Mouse (Mus musculus) embryonic facial prominence, embryonic 12.5 days (tissue): ENCODE results near the gene Ifi47. TPM values are rescaled to one million over a fixed set of nuclear protein-coding genes. Genes with fewer than 3 reads are reported as not detected.
A peak's percentile ranks its signal among the peaks of the same experiment; 100 is the strongest.

Source experiments
- ATAC-seq: fragments of 200-750 bp; cut with Nextera tagmentation; 2 replicates; pipeline ENCODE4 v1.8.0; 2017; ENCODE audit not compliant: insufficient number of reproducible peaks, insufficient read depth, low FRiP score, low TSS enrichment
- H3K27ac ChIP-seq: fragments of 300-500 bp; sonication (generic); 2 replicates; pipeline ENCODE4 v1.5.1; 2016; ENCODE audit warnings: mild to moderate bottlenecking
- H3K27me3 ChIP-seq: fragments of 300-500 bp; sonication (generic); 2 replicates; pipeline ENCODE4 v1.6.1; 2016; ENCODE audit warnings: mild to moderate bottlenecking, moderate library complexity
- H3K36me3 ChIP-seq: fragments of 300-500 bp; sonication (generic); 2 replicates; pipeline ENCODE4 v1.6.1; 2016; ENCODE audit warnings: mild to moderate bottlenecking
- H3K4me1 ChIP-seq: fragments of 300-500 bp; sonication (generic); 2 replicates; pipeline ENCODE4 v1.6.1; 2016
- H3K4me2 ChIP-seq: fragments of 300-500 bp; sonication (generic); replicated peaks from 2 replicates; pipeline ENCODE4 v1.6.1; 2016; ENCODE audit warnings: mild to moderate bottlenecking, moderate library complexity
- H3K4me3 ChIP-seq: fragments of 300-500 bp; sonication (generic); 2 replicates; pipeline ENCODE4 v1.5.1; 2016; ENCODE audit warnings: mild to moderate bottlenecking
- H3K9ac ChIP-seq: fragments of 300-500 bp; sonication (generic); 2 replicates; pipeline ENCODE4 v1.6.1; 2016; ENCODE audit warnings: mild to moderate bottlenecking, moderate library complexity
- H3K9me3 ChIP-seq: fragments of 300-500 bp; sonication (generic); 2 replicates; pipeline ENCODE4 v1.6.1; 2016; ENCODE audit warnings: mild to moderate bottlenecking, moderate library complexity
- WGBS: fragments of 180-500 bp; shearing (Covaris S2); methylation state at CpG from one replicate; pipeline ENCODE4 v1.1.7; 2016; 5-methylcytosine and 5-hydroxymethylcytosine counted together
- polyA plus RNA-seq: library from polyadenylated mRNA; unstranded; fragments of >200 nt; fragmentation: Nextera tagmentation; extraction: Ambion mirVana; gene quantifications from 2 replicates; pipeline ENCODE4 v1.2.1, GENCODE M21; 2016

The Ifi47 gene
- polyA plus RNA-seq, 1 experiment from 2014 or later = 1.2 TPM

DNA sequence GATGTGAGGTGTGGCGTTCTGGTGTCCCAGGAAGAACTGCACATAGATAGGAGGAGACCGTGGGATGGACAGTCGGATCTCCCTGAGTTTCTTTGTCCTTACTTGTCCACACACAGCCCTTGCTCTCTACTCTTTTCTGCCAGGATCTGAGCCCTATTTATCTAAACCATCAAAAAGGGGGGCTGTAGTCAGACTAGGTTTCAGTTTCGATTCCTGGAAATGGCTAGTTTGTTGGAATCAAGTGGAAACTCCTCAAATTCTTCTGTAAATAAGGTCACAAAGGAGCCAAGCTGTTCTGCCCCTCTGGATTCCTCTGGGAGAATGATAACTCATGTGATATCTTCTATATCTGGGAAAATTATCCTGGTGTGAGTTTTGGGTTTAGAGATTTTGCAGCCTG lies 5.0 kb downstream of the Ifi47 start:
- Histone ChIP-seq H3K9me3 (no peaks in the 10 kb centered on the region), H3K27ac (no peak overlapping the region), H3K27me3 (no peaks in the 10 kb centered on the region), H3K4me3 (no peak overlapping the region), H3K4me1 (no peaks in the 10 kb centered on the region), H3K4me2 (no peak overlapping the region), H3K36me3 (no peaks in the 10 kb centered on the region), H3K9ac (no peak overlapping the region)
- 70% methylated on average over 4 of the region's 4 CpGs for WGBS
- no peak for ATAC-seq

DNA sequence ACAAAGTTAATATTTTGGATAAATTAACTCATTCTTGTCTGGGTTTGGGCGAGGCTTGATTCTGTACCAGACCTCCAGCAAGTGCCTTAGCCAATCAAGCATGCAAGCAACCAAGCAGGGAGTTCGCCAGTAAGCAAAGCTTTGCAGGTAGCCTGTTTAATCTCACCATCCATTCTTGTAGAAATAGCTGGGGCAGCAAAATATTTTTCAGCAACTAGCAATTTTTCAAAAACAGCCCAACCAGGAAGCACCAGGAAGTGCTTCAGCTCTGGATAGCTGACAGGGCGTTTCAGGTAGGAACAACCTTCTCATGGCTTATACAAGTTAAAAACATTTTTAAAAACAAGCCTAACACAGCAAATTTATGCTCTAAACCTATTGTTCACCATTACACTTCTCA lies 5.5 kb downstream of the Ifi47 start:
- Histone ChIP-seq H3K4me3 (no peak overlapping the region), H3K36me3 (no peaks in the 10 kb centered on the region), H3K9me3 (no peaks in the 10 kb centered on the region), H3K4me1 (no peaks in the 10 kb centered on the region), H3K27ac (no peak overlapping the region), H3K9ac (no peak overlapping the region), H3K4me2 (no peak overlapping the region), H3K27me3 (no peaks in the 10 kb centered on the region)
- 76% methylated on average over 3 of the region's 3 CpGs for WGBS
- no peak for ATAC-seq

DNA sequence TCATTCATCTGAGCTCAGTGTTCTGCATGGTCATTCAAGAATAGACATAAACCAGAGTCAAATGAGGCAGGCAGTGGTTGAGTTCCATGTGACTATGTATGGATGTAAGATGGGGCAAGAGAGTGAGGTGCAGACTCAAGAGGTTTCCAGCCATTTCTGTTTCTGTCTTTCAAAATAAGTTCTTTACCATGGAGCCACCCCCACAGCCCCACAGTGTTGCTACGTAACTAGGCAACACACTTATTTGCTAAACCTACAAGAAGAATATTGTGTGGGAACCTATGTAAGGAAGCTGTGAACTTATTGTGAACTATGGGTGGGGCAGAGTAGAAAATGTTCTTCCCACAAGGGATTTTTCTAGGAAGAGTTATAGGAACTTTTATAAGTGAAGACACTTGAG lies 6.8 kb downstream of the Ifi47 start:
- 89% methylated on average over 1 of the region's 1 CpGs for WGBS
- Histone ChIP-seq H3K4me3 (no peak overlapping the region), H3K4me2 (no peak overlapping the region), H3K9ac (no peak overlapping the region), H3K27me3 (no peaks in the 10 kb centered on the region), H3K27ac (no peak overlapping the region), H3K36me3 (no peaks in the 10 kb centered on the region), H3K9me3 (no peaks in the 10 kb centered on the region), H3K4me1 (peaks cover 4% of the 10 kb centered on the region)
- no peak for ATAC-seq

DNA sequence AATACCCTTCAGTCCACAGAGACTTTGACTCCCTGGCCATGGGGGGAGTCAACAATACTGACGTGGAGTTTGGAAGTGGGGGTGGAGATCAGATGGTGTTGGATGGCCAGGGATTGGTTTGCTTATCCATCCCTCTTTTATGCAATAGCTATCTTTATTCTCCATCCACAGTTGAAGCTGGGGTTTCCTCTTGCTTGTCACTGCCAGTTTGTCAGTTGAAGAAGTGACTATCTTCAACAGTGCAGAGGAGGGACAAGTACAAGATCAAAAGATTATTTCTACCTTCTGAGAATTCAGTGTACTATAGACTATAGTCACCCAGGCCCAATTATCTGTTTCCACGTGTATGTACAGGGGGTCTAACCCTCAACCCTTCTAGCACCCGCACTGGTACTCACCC lies 7.4 kb downstream of the Ifi47 start:
- Histone ChIP-seq H3K27me3 (no peaks in the 10 kb centered on the region), H3K9me3 (no peaks in the 10 kb centered on the region), H3K27ac (no peak overlapping the region), H3K4me1 (peaks cover 8% of the 10 kb centered on the region), H3K36me3 (no peaks in the 10 kb centered on the region), H3K4me3 (no peak overlapping the region), H3K9ac (no peak overlapping the region), H3K4me2 (no peak overlapping the region)
- WGBS = 72% methylated on average over 3 of the region's 3 CpGs
- no peak for ATAC-seq

DNA sequence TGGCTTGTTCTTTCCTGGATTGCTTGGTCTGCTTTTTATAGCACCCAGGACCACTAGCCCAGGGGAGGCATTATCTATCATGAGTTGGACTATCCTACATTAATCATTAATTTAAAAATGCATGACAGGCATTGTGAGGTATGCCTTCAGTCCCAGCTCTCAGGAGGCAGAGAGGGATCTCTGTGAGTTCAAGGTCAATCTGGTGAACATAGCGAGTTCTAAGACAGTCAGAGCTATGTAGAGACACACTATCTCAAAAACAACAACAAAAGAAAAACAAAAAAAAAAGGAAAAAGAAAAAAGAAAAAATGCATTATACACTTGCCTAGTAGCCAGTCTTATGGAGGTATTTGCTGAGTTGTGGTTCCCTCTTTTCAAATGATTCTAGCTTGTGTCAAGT lies 8.0 kb downstream of the Ifi47 start:
- 83% methylated on average over 1 of the region's 1 CpGs for WGBS
- ATAC-seq = no peak
- no peak overlapping the region for H3K9ac ChIP-seq

DNA sequence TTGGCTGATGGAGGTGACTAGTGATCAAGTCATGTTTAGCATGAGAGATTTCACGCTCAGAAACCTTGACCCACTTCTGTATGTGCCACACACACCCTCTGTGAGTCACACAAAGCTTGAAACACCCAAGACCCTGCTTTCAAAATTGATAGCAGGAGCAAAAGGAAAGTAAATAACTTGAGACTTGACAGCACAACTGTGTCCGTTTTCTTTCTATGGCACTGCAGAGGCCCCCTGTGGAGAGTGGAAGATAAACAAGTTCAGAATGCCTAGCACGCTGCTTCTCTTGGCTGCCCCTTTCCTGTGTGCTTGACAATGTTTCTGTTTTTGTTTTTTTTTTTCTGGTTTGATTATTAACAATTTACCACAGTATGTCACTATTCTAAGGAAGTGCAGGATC lies 8.5 kb downstream of the Ifi47 start:
- 51% methylated on average over 3 of the region's 3 CpGs for WGBS
- Histone ChIP-seq H3K27ac (no peak overlapping the region), H3K9me3 (no peaks in the 10 kb centered on the region), H3K27me3 (no peaks in the 10 kb centered on the region), H3K9ac (no peak overlapping the region), H3K4me2 (no peak overlapping the region), H3K4me3 (no peak overlapping the region), H3K4me1 (peaks cover 8% of the 10 kb centered on the region), H3K36me3 (no peaks in the 10 kb centered on the region)
- no peak for ATAC-seq

More for the DNA sequence above, 8.0 kb downstream of the Ifi47 start:
- no peak overlapping the region for H3K27ac ChIP-seq
- H3K9me3 ChIP-seq = no peaks in the 10 kb centered on the region
- peaks cover 8% of the 10 kb centered on the region for H3K4me1 ChIP-seq
- no peaks in the 10 kb centered on the region for H3K27me3 ChIP-seq
- no peak overlapping the region for H3K4me3 ChIP-seq
- no peaks in the 10 kb centered on the region for H3K36me3 ChIP-seq
- H3K4me2 ChIP-seq = no peak overlapping the region

DNA sequence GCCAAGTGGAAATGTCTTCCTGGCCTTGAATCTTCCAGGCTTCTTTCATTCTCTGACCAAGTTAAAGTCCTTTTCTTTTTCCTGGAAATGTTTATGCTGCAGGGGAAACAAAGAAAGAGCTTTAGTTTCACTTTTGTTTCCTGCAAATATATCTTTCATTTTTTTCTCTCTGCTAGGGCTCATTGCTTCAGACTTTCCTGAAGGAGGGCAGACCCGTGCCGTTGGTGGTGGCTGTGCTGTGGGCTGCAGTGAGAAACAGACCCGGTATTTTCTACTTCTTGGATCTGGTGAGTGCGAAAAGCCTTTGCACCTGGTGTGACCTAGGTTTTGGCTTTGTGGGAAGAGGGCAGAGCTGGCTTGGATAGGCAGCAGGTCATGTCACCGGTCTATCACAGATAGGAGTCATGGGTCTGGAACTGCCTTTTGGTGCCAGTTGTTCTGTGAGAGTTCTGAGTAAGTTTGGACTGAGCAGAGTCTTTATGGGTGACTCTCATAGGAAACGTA lies 10.5 kb downstream of the Ifi47 start:
- 80% methylated on average over 6 of the region's 6 CpGs for WGBS

DNA sequence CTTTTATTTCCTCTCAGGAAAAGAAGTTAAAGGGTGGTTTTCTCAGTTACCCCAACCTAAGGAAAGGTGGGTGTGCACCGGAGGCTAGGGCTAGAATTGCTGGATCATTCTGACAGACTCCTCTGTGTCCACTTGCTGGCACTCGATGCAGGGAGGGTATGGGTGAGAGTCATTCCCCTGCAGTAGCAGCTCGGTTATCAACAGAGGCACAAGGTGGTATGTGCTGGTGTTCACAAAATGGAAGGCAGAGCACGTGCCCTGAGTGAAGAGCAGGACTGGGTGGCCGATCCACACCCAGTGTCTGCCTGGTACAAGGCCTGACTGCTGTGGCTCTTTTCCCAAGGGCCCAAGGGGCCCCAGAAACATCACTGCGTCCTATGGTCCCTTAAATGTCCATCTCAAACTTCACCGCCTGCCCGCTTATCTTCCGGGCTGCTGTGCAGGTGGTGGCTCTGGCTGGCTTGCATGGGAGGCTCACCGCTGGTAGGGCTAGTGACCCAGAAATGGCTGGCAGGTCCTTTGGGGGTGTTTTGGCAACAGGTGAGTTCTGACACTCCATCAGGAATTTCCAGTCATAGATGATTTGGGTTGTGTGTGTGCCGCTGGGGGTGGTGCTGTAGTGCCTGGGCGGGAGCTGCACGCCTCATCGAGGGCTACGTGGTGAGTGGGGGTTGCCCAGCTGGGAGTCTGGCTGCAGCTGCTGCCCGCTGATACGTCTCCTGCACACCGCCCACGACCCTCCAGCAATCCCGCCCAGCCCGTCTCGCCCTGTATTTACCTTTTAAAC lies 11.6 kb downstream of the Ifi47 start:
- no peaks in the 10 kb centered on the region for H3K9me3 ChIP-seq
- WGBS = 41% methylated on average over 22 of the region's 22 CpGs
- H3K4me2 ChIP-seq = peak overlapping the region; percentile 41
- ATAC-seq = 0 out of 2 replicates have a peak, but pooled peaks have one; percentile 41
- no peaks in the 10 kb centered on the region for H3K36me3 ChIP-seq
- no peak overlapping the region for H3K27ac ChIP-seq
- H3K4me3 ChIP-seq = no peak overlapping the region
- H3K27me3 ChIP-seq = no peaks in the 10 kb centered on the region
- no peak overlapping the region for H3K9ac ChIP-seq
- peaks cover 8% of the 10 kb centered on the region for H3K4me1 ChIP-seq

More for the DNA sequence above, 10.5 kb downstream of the Ifi47 start:
- Histone ChIP-seq H3K27me3 (no peaks in the 10 kb centered on the region), H3K9me3 (no peaks in the 10 kb centered on the region), H3K4me3 (no peak overlapping the region), H3K27ac (no peak overlapping the region), H3K9ac (no peak overlapping the region), H3K36me3 (no peaks in the 10 kb centered on the region), H3K4me1 (peaks cover 8% of the 10 kb centered on the region), H3K4me2 (no peak overlapping the region)
- no peak for ATAC-seq

DNA sequence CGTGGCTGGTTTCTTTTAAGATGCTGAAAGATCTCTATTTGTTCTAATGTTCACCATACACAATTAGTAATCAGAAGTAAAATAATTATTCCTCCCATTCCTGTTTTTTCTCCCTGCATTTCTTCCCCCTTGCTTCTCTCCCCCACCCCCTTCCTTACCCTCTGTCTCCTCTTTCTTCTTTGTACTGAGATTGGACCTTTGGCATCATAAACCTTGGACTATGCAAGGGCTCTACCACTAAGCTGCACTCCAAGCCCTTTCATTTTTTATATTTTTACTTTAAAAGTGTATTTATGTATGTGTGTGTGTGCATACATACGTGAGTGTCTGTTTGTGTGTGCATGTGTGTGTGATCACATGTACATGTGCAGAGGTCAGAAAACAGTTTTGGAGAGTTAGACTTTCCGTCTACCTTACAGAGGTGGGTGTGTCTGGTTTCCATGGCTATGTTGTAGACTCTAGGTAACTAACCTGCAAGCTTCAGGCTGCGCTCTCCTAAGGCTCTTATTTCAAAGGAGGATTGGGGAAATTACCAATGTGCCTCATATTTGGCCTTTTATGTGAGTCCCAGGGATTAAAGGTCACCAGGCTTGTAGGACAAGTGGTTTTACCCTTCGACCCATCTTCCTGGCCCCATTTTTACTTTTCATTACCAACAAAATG lies 12.7 kb downstream of the Ifi47 start:
- ATAC-seq = no peak
- peaks cover 8% of the 10 kb centered on the region for H3K4me1 ChIP-seq
- no peak overlapping the region for H3K27ac ChIP-seq
- H3K27me3 ChIP-seq = no peaks in the 10 kb centered on the region
- H3K9me3 ChIP-seq = no peaks in the 10 kb centered on the region
- H3K9ac ChIP-seq = no peak overlapping the region
- no peaks in the 10 kb centered on the region for H3K36me3 ChIP-seq
- 84% methylated on average over 5 of the region's 5 CpGs for WGBS
- H3K4me2 ChIP-seq = no peak overlapping the region
- no peak overlapping the region for H3K4me3 ChIP-seq

DNA sequence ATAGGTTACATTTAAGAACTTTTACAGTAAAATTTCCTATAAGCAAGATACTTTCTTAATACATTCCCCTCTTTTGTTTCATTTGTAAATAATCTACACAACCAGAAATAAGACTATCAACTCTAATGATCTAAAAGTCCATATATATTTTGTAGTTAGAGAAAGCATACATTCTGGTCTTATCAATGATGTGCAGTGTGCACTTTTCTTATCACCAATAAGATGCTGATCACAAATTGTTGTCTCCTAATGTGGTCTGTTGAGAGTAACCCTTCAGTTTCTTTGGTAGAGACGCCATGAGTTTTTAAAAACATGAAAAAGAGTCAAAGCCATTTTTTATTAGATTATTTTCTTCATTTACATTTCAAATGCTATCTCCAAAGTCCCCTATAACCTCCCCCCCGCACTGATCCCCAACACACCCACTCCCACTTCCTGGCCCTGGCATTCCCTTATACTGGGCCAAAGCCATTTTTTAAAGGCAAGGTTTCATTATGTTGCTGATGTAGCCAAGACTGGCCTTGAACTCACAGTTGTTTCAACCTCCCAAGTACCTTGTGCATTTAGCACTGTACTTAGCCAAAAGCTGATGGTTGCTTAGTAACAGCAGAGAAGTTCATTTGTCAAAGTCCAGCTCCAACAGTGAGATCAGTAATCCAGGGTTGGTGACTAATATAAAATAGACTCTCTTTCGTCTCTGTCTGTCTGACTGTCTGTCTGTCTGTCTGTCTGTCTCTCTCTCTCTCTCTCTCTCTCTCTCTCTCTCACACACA lies 13.5 kb downstream of the Ifi47 start:
- no peak for ATAC-seq
- Histone ChIP-seq H3K36me3 (no peaks in the 10 kb centered on the region), H3K27ac (no peak overlapping the region), H3K4me3 (no peak overlapping the region), H3K4me2 (no peak overlapping the region), H3K9ac (no peak overlapping the region), H3K27me3 (no peaks in the 10 kb centered on the region), H3K4me1 (peaks cover 8% of the 10 kb centered on the region), H3K9me3 (no peaks in the 10 kb centered on the region)
- 78% methylated on average over 3 of the region's 3 CpGs for WGBS

DNA sequence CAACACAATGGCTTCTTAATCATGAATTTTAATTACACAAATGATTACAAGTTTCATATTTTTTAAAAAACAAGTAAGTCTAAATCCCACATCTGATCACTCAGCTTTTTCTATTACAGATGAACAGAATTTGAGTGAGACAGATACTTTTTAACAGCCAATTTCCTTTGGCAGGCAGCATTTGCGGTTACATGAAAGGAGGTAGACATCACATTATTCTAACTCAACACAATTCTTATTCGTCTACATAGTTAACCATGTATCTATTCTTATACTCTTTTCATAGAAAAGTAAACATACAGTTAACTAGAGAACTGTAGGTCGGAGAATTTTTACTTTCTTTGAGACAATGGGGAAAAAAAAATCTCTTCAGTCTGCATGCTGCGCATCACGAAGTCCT lies 14.2 kb downstream of the Ifi47 start:
- no peaks in the 10 kb centered on the region for H3K36me3 ChIP-seq
- H3K9ac ChIP-seq = no peak overlapping the region
- H3K27ac ChIP-seq = no peak overlapping the region
- no peaks in the 10 kb centered on the region for H3K9me3 ChIP-seq
- 90% methylated on average over 5 of the region's 5 CpGs for WGBS
- H3K27me3 ChIP-seq = no peaks in the 10 kb centered on the region
- H3K4me2 ChIP-seq = no peak overlapping the region
- H3K4me1 ChIP-seq = peaks cover 8% of the 10 kb centered on the region
- ATAC-seq = no peak
- H3K4me3 ChIP-seq = no peak overlapping the region
